Mouse (Mus musculus) midbrain, embryonic 10.5 days (tissue): ENCODE results near the gene Mfsd7a. TPM values are rescaled to one million over a fixed set of nuclear protein-coding genes. Genes with fewer than 3 reads are reported as not detected.

ENCODE experiments used
- DNase-seq: peaks from one replicate; pipeline ENCODE4 v3.0.0-alpha.2; 2017; ENCODE audit warnings: low spot score
- H3K27ac ChIP-seq: fragments of 300-500 bp; sonication (generic); replicated peaks from 2 replicates; pipeline ENCODE4 v1.5.1; 2016; ENCODE audit warnings: mild to moderate bottlenecking
- H3K27me3 ChIP-seq: fragments of 300-500 bp; sonication (generic); 2 replicates; pipeline ENCODE4 v1.6.1; 2016; ENCODE audit warnings: low read depth, mild to moderate bottlenecking; ENCODE audit not compliant: poor library complexity, severe bottlenecking
- H3K36me3 ChIP-seq: fragments of 300-500 bp; sonication (generic); 2 replicates; pipeline ENCODE4 v1.6.1; 2016; ENCODE audit warnings: mild to moderate bottlenecking, moderate library complexity
- H3K4me1 ChIP-seq: fragments of 300-500 bp; sonication (generic); 2 replicates; pipeline ENCODE4 v1.6.1; 2016
- H3K4me3 ChIP-seq: fragments of 300-500 bp; sonication (generic); 2 replicates; pipeline ENCODE4 v1.5.1; 2016; ENCODE audit warnings: mild to moderate bottlenecking, moderate library complexity
- H3K9me3 ChIP-seq: fragments of 300-500 bp; sonication (generic); replicated peaks from 2 replicates; pipeline ENCODE4 v1.6.1; 2016; ENCODE audit warnings: mild to moderate bottlenecking
- WGBS: fragments of 180-500 bp; shearing (Covaris S2); methylation state at CpG from one replicate; pipeline ENCODE4 v1.1.7; 2016; 5-methylcytosine and 5-hydroxymethylcytosine counted together
- polyA plus RNA-seq: library from polyadenylated mRNA; unstranded; fragments of >200 nt; fragmentation: Nextera tagmentation; extraction: Ambion mirVana; gene quantifications from 2 replicates; pipeline ENCODE4 v1.2.1, GENCODE M21; 2016

Mfsd7a gene
- polyA plus RNA-seq, 1 experiment from 2014 or later = 0.11 TPM

DNA sequence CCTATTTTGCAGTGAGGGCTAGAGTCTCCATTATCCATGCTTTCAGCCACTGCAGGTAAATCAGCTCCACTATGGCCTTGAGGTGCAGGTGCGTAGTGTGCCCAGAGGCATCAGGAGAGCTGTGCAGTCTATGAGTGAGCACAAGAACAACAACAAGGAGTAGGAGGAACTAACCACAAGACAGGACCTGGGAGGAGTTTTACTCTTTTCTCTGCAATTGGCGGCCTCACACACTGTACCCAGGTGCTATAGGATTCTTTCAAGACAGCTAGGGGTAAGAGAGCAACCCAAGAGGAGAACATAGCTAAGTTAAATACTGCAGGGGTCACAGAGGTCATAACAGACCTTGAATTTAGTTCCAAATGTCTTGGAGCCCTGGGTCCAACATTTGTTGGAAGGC, 10.0 kb upstream of the Mfsd7a start:
- WGBS = 82% methylated on average over 2 of the region's 2 CpGs
- H3K4me1 ChIP-seq = peaks cover 27% of the 10 kb centered on the region
- DNase-seq = no peak

DNA sequence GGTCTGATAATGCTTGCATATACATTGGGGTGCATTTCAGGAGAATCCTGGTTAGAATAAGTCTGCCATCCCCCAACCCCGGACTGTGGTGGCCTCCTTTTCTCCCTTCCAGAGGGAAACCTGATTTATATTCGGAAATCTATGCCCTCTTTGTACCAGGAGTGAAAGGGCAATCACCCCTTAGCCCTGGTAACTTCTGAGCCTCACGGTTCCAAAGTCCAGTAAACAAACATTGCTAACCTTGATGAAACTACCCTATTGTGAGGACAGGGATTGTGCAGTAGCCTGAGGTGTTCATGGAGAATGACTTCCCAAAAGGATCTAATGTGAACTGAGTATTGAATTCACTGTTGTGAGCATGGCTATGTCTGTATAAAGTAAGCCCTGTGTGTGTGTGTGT, 5.4 kb upstream of the Mfsd7a start:
- Histone ChIP-seq H3K27me3 (peaks cover 23% of the 10 kb centered on the region; the same call in 1 of the 2 replicates), H3K9me3 (no peaks in the 10 kb centered on the region), H3K4me3 (no peak overlapping the region), H3K27ac (no peak overlapping the region), H3K4me1 (peaks cover 10% of the 10 kb centered on the region), H3K36me3 (no peaks in the 10 kb centered on the region)
- 44% methylated on average over 3 of the region's 3 CpGs for WGBS
- DNase-seq = no peak

More for the DNA sequence above, 10.0 kb upstream of the Mfsd7a start:
- no peaks in the 10 kb centered on the region for H3K9me3 ChIP-seq
- no peak overlapping the region for H3K4me3 ChIP-seq
- peaks cover 25% of the 10 kb centered on the region for H3K27me3 ChIP-seq
- H3K27ac ChIP-seq = no peak overlapping the region
- no peaks in the 10 kb centered on the region for H3K36me3 ChIP-seq

DNA sequence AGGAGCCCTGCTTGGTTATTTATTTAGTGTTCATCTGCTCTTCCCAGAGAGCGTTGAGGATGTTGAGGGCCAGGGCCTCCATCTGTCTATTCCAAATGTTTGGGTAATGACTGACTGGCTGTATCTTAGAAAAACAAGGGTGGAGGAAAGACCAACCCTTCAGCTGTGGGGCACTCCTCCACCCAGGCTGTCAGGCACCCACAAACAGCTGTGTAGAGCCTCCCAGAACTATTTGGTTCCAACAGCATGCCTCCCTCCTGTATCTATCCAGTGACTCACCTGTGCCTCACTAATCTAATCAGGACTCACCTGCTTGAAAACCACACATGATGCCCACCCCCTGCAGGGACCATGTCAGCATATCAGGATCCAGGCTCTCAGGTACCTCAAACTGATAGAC, 3.7 kb upstream of the Mfsd7a start:
- Histone ChIP-seq H3K4me3 (no peak overlapping the region), H3K27ac (no peak overlapping the region), H3K4me1 (peaks cover 21% of the 10 kb centered on the region), H3K36me3 (no peaks in the 10 kb centered on the region), H3K9me3 (no peaks in the 10 kb centered on the region), H3K27me3 (peaks cover 20% of the 10 kb centered on the region)
- no peak for DNase-seq
- WGBS = 88% methylated on average over 1 of the region's 1 CpGs

DNA sequence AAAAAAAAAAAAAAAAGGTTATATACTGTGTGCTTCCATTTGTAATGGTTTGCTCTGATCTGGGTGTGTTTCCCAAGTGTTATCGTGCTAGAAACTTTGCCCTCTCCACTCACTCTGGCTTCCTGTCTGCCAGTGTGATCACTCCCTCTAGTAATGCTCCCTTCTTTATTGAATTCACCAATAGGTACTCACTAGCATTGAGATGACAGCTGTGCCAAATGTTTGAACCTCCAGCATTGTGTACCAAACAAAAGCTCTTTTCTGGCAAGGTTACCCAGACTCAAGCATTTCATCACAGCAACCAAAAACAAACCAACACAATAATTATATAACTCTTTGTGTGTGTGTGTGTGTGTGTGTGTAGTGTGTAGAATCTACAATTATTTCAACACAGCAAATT, 2.9 kb upstream of the Mfsd7a start:
- peaks cover 28% of the 10 kb centered on the region for H3K27me3 ChIP-seq
- no peaks in the 10 kb centered on the region for H3K36me3 ChIP-seq
- H3K27ac ChIP-seq = no peak overlapping the region
- no peak for DNase-seq
- no peak overlapping the region for H3K4me3 ChIP-seq
- peaks cover 21% of the 10 kb centered on the region for H3K4me1 ChIP-seq
- 79% methylated on average over 1 of the region's 1 CpGs for WGBS
- H3K9me3 ChIP-seq = no peaks in the 10 kb centered on the region

DNA sequence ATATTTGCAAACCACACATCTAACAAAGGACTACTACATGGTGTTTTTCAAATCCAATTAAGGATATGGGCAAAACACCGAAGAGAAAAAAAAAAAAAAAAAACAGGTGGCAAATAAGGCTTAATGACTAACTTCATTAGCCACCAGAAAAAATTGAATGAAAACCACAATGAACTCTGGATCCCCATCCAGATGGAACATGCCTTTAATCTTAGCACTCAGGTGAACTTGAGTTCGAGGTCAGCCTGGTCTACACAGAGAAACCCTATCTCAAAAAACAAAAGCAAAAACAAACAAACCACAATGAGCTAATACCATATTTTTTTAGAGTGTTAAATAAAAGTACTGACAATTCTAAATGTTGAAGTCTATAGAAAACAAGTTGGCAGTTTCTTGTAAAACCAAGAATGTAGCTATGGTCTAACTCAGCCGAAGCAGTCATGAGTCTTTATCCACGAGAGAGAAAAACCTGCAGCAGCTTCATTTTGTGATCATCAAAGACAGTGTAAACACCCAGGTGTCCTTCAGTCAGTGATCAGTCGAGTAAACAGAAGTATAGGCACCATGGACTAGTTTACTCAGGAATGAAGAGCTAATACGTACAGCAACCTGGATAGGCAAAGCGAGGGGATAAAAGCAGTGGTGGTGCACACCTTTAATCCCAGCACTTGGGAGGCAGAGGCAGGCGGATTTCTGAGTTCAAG, 2.3 kb upstream of the Mfsd7a start:
- Histone ChIP-seq H3K9me3 (no peaks in the 10 kb centered on the region), H3K27ac (no peak overlapping the region), H3K36me3 (no peaks in the 10 kb centered on the region), H3K27me3 (peaks cover 34% of the 10 kb centered on the region), H3K4me1 (peaks cover 21% of the 10 kb centered on the region), H3K4me3 (no peak overlapping the region)
- DNase-seq = no peak
- WGBS = 80% methylated on average over 8 of the region's 8 CpGs

DNA sequence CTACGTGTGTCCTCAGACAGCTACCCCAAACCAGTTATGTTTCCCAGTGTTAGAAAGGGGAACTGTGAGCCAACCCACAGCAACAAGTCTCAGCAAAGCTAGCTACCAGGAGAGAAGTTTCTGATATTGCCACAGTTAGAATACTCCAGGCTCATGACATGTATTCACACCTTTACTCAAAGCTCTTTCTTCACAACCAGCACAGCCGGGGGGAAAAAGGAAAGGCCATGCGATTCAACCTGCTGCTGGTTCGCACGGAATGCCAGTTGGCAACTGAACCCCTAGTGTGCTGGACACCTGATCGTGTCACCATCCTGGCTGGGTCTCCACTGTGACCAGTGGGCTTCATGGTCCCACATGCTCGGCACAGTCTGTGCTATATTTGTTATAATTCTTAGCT, 834 bp downstream of the Mfsd7a start:
- no peaks in the 10 kb centered on the region for H3K36me3 ChIP-seq
- peaks cover 34% of the 10 kb centered on the region for H3K27me3 ChIP-seq
- no peaks in the 10 kb centered on the region for H3K9me3 ChIP-seq
- DNase-seq = no peak
- 88% methylated on average over 7 of the region's 7 CpGs for WGBS
- H3K4me3 ChIP-seq = no peak overlapping the region
- peaks cover 17% of the 10 kb centered on the region for H3K4me1 ChIP-seq
- no peak overlapping the region for H3K27ac ChIP-seq

DNA sequence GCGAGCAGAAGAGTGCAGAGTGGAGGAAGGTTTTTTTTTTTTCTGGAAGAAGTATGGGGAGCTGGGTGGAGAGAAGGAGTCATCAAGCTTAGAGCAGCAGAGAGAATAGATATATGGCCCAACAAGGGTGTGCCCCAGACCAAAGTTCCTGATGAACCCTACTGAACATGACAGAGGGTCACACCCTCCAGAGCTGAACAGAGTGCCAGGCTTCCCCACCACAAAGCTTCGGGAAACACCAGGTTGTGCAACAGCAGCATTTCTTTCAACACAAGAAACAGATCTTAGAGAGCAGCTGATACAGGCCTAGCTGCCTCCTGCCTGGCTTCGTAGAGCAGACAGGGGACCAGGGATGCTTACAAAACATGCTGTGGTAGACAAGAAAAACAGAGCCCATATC, 1.7 kb downstream of the Mfsd7a start:
- peaks cover 34% of the 10 kb centered on the region for H3K27me3 ChIP-seq
- no peaks in the 10 kb centered on the region for H3K9me3 ChIP-seq
- H3K4me3 ChIP-seq = no peak overlapping the region
- DNase-seq = no peak
- H3K36me3 ChIP-seq = no peaks in the 10 kb centered on the region
- peaks cover 17% of the 10 kb centered on the region for H3K4me1 ChIP-seq
- WGBS = 90% methylated on average over 3 of the region's 3 CpGs
- no peak overlapping the region for H3K27ac ChIP-seq

DNA sequence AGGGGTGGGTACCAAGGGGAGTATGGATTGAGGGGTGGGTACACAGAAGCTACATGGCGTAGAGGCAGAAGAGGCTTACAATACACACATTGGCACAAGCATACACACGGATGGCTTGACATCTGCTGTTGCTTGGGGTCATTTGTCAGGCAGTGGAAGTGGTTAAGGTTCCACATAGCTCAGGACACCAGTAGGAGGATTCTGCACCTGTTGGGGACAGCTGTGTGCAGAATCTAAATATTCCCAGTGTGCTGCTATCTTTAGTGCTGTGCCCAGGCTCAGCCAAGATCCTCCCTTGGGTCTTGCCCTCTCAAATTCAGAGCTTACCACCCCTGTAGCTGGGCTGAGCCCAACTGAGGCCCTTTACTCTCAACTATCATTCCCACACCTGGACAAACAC, 12.6 kb downstream of the Mfsd7a start:
- DNase-seq = no peak
- Histone ChIP-seq H3K4me3 (no peak overlapping the region), H3K4me1 (peaks cover 14% of the 10 kb centered on the region), H3K27me3 (no peaks in the 10 kb centered on the region), H3K27ac (no peak overlapping the region), H3K36me3 (peaks cover 19% of the 10 kb centered on the region), H3K9me3 (no peaks in the 10 kb centered on the region)
- WGBS = 77% methylated on average over 2 of the region's 2 CpGs

DNA sequence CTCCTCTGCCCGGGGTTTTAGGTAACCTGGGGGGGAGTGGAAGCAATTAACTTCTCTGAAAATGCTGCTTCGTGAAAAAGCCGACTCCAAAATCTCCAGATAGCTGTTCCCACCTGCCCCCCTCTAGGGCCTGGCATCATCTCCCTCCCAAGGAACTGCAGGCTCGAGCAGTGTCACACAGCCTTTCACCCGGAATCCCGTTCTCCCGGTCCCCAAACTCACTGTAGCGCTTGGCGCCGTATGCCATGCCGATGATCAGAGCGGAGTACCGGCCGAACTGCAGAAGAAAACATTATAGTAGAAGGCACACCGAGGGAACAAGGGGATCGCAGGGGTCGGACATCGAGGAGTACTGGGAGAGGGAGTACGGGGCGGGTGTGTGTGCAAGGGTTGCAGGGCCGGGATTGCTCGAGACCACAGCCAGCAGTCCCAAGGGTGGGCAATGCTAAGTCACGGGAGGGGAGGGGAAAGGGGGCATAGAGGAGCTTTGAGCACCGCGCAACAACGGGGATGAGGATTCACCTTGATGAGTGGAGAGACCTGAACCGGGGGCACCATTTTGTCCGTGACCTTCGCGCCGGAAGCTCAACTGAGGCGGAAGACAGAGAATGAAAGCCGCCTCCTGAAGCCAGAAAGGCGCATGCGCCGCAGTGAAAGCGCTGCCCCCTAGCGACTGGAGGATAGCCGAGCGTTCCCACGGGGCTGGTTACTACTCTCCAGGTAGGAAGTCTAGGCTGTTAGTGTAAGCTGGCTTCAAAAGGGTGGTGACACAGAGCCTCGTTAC, 14.7 kb downstream of the Mfsd7a start, which contains the start of gene Atp5k:
TSS of gene Atp5k (minus strand) at position 645 of the 784 bp plus-strand sequence.
- 1% methylated on average over 42 of the region's 42 CpGs for WGBS
- Histone ChIP-seq H3K27me3 (no peaks in the 10 kb centered on the region), H3K4me1 (peaks cover 14% of the 10 kb centered on the region), H3K36me3 (peaks cover 35% of the 10 kb centered on the region), H3K27ac (peak within 1 kb of the TSS; percentile 90), H3K4me3 (peak within 1 kb of the TSS; percentile 88), H3K9me3 (no peaks in the 10 kb centered on the region)
- peak; percentile 91 for DNase-seq

DNA sequence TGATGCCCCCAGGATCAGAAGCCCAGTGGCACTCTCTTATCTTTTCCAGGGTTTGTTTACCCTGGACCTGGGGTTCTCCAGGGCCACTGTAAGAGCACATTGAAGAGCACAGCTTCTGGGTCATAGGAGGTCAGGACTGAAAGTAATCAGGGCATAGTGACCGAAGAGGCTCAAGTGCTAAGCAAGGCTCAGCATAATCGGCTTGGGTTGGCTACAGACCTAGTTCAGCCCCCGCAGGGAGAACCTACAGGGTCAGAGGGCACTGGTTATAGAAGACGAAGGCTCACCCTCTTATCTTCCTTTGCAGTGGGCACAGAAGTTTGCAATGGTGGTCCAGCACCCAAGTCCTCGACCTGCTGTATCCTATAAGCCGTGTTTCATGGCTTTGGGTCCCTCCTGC, 17.5 kb downstream of the Mfsd7a start:
- Histone ChIP-seq H3K27me3 (no peaks in the 10 kb centered on the region), H3K27ac (no peak overlapping the region), H3K36me3 (peaks cover 35% of the 10 kb centered on the region), H3K4me1 (peaks cover 14% of the 10 kb centered on the region), H3K4me3 (no peak overlapping the region), H3K9me3 (no peaks in the 10 kb centered on the region)
- DNase-seq = no peak
- 89% methylated on average over 6 of the region's 6 CpGs for WGBS

DNA sequence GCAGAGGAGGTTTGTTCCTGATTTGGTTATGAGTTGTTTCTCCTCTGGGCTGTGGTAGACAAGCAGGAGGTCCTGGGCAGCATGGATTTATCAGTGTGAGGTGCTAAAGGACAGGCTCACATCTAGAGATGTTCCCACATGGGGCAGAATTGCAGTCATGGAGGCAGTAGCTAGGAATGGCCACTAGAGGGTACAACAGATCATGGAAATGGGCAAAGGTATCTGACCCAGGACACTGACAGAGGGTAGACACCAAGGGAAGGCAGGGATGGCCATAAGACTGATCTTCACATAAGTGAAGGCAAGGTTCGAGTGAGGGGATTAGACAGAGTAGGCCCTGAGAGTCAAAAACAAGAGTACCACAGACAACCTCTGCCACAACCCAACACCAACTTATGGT, 21.5 kb downstream of the Mfsd7a start:
- no peaks in the 10 kb centered on the region for H3K27me3 ChIP-seq
- H3K27ac ChIP-seq = no peak overlapping the region
- WGBS = 68% methylated on average over 1 of the region's 1 CpGs
- H3K36me3 ChIP-seq = peaks cover 27% of the 10 kb centered on the region
- DNase-seq = peak; percentile 39
- no peaks in the 10 kb centered on the region for H3K4me1 ChIP-seq
- no peaks in the 10 kb centered on the region for H3K9me3 ChIP-seq
- H3K4me3 ChIP-seq = no peak overlapping the region

DNA sequence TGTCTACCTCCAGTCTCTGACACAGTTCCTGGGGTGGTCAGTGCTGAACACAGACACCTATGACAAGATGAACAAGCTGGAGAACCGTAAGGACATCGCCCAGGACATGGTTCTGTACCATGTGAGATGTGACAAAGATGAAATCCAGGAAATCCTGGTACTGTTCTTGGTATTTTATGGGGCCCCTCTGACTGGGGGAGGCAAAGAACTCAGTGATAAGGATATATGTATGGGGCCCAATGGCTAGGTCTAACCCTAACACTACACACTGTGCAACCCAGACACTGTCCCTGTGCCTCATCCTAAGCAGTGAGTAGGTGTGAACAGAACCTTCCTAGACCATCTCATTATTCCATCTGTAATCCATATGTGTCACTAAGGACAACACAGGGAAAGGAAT, 25.3 kb downstream of the Mfsd7a start:
- DNase-seq = no peak
- Histone ChIP-seq H3K9me3 (no peaks in the 10 kb centered on the region), H3K4me3 (no peak overlapping the region), H3K4me1 (no peaks in the 10 kb centered on the region), H3K36me3 (no peaks in the 10 kb centered on the region), H3K27me3 (no peaks in the 10 kb centered on the region), H3K27ac (no peak overlapping the region)
- WGBS = 89% methylated on average over 2 of the region's 2 CpGs

DNA sequence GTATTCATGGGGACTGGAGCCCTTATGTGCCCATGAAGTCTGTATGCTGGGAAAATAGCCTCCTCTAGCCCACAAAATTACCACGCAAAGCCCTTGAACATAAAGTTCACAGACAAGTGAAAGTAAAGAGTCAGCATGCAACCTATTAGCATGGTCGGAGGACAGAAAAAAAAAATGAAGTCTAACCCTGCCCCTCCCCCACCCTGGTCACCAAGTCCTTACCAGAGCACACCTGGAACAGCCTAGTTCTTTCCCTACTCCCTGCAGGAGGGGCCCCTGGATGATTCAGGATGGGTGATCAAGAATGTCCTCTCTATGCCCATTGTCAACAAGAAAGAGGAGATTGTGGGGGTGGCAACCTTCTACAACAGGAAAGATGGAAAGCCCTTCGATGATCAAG, 25.9 kb downstream of the Mfsd7a start:
- WGBS = 82% methylated on average over 3 of the region's 3 CpGs
- no peaks in the 10 kb centered on the region for H3K9me3 ChIP-seq
- no peak overlapping the region for H3K27ac ChIP-seq
- no peaks in the 10 kb centered on the region for H3K27me3 ChIP-seq
- no peaks in the 10 kb centered on the region for H3K36me3 ChIP-seq
- no peak overlapping the region for H3K4me3 ChIP-seq
- H3K4me1 ChIP-seq = no peaks in the 10 kb centered on the region
- DNase-seq = no peak
